Mouse (Mus musculus): ENCODE results near the gene Ptpdc1.

Ptpdc1 gene

DNA sequence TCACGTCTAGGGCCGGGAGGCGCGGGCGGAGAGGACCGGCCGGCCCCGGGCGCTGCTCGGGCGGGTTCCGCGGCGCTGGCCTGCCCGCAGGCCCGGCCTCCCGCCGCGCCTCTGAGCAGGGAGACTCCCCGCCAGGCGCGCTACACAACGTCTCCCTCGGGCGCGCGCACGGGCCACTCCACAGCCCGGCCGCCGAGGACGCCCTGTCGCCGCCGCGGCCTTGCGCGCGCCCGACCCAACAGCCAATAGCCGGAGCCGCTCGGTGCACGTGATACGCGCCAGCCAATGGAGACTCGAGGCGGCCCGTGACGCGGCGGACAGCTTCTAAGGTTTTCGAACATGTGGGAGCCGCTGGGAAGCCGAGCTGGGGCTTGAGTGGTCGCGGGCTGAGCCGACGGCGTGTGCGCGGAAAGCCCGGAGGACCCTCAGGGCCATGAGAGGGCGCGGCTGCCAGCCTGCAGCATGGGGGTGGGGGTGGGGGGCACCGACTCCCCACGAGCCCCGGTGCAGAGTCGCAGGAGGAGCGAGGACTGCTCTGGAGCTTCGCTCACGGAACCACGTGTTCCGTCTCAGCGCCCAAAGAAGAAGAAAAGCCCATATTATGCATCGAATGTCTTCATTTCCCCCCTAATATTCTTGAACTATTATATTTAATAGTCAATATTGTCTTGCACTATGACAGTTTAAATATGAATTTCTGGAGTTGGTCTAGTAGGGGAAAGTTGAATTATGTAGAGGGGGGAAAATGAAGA is at the start of gene Ptpdc1:
TSS of gene Ptpdc1 (minus strand) at position 232 of the 752 bp plus-strand sequence.
- DNase-seq, result peak; percentile 98 to 99

DNA sequence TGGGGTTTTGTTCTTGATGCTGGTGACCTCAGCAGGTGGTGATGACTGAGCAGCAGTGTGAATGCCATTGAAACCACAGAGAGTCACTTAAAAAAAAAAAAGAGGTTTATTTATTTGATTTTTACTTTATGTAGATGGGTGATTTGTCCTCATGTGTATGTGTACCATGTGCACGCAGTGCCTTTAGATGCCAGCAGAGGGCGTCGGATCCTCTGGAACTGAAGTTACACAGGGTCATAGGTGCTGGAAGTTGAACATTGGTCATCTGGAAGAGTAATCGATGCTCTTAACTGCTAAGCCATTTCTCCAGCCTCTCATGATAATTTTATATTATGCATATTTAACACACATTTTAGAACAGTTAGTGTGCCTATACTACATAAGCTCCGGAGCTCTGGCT is 49.1 kb upstream of the Ptpdc1 start:
- no peak for DNase-seq

DNA sequence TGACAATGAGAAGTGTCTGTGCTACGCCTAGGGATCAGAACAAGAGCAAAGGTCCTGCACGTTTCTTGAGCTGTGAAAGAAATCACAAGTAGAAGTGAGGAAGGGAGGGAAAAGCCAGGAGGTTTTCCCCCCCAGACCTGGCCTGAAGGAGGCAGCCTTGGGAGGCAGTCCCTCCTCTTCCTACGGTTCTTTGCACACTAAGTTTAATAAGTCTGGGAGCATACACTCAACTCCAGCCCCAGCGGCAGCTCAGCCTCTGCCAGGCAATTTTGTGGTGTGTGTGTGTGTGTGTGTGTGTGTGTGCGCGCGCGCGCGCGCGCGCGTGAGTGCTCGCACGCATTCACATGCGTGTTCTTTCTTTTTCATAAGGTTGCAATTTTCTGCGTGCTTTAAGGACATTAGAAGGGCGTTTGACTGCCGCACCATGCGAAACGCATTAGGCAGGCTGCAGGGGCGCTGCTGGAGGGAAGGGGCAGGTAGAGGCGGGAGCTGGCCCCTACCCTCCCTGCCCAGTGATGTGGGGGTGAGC is 46.9 kb upstream of the Ptpdc1 start:
- DNase-seq, result no peak

- DNase-seq, result no peak
These were observed 43.6 kb upstream of the Ptpdc1 start for GRCm38 (mm10) chr13:48668976-48669534.

DNA sequence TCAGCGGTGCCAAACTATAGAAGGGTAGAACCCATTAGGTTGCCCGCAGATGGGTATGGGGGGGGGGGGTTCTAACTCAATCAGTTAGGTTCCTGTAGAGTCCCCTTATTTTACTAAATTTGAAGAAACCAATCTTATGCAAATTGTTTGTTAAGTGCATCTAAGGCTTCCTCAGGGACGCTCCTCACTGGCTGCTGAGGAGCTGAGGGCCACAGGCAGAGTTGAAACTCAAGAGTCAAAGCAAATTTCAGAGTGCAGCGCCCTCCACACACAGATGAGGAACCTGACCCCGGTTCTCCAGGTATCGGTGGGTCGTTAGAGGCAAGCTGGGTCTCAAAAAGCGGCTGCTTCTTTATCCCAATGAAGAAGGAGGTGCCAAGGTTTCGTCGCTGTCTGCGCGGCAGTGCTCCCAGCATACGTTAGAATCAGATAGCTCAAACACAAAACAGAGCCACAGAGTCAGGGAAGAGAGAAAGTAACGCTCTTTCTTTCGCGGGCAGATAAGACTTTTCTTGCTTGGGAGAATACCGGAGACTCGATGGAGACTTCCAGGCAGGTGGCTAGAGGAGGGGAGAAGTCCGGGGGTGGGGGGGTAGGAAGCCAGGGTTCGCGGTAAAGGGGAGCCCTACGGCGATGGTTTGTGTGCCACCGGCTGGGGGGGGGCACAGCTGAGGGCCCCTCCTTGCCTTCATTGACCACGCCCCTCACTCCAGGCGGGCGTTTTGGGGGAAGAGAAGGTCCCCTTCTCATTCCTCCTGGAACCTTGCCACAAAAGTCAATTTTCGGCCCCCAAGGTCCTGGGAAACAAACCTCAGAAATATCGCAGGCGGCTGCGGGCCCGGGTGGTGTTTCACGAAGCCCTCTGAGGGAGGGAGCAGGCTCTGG is 42.9 kb upstream of the Ptpdc1 start:
- DNase-seq, result no peak

DNA sequence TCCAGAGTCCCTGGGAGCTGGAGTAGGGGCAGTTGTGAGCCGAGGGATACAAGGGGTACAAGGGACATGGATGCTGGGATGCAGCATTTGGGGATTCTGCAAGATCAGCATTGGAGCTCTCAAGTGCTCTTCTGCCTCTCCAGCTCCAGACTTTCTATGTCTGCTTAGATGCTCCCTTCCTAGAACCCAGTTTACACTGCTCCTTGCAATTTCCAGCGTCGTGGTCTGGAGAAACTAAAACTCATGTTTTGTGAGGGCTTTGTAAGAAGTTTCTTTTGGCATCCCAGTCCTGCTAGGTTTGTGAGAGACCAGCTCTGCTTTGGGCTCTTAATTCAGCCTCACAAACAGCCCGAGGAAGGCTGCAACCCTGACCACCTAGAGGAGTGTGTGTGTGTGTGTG is 42.0 kb upstream of the Ptpdc1 start:
- no peak for DNase-seq

- no peak for DNase-seq
These were observed 40.5 kb upstream of the Ptpdc1 start for GRCm38 (mm10) chr13:48665656-48666597.

- DNase-seq, result no peak
These were observed 39.6 kb upstream of the Ptpdc1 start for GRCm38 (mm10) chr13:48664916-48665655.

- no peak for DNase-seq
These were observed 38.5 kb upstream of the Ptpdc1 start for GRCm38 (mm10) chr13:48663988-48664339.

GRCm38 (mm10) chr13:48663211-48663987 is 37.9 kb upstream of the Ptpdc1 start:
- no peak for DNase-seq

DNA sequence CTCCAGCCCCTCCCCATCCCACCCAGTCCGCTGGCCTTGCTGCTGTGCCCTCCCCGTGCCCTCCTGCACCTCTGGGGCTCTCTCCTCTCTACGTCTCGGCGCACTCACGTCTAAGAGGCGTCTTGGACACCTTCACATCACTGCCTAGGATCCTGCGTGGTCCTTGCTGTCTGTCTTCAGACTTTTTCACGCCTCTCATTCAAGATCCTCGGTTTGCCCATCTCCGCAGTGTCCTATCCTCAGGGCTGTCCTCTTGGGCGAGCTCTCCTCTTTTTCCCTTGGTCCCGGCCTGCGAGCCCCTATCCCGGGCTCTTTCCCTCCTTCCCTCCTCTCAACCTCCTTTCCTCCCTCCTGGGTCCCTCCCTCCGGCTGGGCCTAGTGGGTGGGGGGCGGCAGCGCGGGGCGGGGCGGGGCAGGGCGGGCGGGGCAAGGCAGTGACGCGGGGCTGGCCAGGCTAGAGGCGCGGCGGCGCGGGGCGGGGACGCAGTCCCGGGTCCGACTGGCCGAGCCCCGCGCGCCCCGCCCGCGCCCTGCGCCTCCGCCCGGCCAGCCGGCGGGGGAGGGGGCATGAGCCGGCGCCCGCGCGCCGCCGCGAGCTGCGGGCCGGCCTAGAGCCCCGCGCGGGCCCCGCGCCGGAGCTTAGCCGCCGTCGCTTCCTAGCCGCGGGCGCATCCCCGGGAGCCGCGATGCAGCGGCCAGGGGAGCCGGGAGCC is 37.1 kb upstream of the Ptpdc1 start, which contains the start of gene Barx1:
TSS of gene Barx1 (plus strand) at position 568 of the 713 bp plus-strand sequence.
- no peak for DNase-seq

- DNase-seq, result no peak
These were observed 36.1 kb upstream of the Ptpdc1 start for GRCm38 (mm10) chr13:48661561-48661960.

DNA sequence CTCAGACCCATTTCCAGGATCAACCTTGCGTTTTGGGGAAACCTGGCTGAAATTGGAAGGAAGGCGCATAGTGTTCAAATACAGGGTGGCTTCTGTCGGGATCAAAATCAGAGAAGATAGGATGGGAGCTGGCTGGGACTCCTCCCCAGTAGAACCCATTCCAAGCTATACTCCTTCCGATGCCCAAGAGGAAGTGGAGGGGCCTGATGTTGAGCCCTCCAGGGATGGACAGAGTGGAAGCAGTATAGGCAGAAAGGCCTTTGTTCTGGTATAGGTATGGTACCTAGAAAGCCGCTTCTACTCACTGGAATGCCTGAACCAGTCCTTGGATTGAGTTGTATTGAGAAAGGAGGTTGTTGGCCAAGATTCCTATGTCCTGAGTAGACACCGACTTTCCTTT is 35.3 kb upstream of the Ptpdc1 start:
- no peak for DNase-seq

DNA sequence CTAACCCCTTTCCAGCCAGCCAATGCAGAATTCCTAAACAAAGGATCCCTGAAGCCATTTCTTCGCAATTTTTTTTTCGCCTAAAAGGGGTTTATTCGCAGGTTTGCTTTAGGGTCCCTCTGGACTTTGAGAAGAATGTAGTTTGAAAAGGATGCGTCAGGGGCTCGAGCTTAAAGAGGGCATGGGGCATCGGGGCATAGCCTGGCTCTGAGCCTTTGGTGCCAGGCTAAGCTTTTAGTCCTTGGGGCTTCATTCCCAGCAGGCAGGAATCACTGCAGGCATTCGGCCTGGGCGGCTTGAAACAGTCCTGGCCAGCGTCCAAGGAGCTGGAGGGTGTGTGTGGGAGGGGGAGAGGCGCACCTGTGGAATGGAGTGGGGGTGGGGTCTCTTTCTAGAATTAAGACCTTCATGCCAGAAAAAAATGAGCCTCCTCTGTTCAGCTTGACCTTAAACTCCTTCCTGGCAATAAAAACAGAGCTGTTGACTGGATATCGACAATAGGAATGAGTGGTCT is 34.8 kb upstream of the Ptpdc1 start:
- DNase-seq, result no peak

DNA sequence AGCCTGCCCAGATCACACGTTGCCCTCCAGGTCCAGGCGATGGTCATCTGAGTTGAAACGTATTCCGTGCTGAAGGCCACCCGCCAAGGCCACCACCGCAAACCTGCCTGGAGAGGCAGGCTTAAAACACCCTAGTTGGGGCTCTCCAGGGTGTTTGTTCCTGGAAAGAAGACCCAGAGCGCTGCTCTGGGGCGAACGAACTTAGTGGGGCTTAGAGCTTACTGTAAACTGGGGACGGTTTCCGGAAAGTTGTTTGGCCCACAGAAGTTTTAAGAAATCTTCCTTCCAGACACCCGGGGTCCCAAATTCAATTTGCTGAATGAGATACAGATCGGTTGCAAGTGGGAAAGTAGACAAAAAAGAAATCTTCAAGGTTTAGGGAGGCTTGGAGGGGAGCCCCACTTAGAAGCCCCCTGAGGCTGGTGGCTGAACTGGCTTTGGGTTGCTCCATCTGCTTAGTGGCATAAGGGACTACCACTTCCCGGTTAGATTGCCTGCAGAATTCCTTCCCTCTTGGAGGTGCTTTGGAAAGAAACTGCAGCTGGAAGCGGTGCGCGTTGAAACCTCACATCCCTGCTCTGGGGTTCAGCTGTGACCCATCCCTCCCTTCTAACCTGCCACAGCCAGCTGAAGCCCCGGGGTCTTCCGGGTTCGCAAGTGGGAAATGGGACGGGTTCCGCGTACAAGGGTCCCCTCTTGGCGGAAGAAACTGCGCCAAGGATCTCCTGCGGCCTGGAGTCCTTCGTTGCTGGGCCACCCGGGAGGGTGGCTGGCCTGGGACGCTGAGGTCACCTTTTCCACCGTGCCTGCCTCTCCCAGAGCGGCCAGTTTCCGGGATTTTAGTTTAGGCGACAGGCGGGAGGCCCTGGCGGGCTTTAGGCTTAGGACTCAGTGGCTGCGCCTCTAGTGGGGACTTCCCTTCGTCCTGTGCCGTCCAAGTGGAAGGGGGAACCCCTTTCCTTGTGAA is 34.1 kb upstream of the Ptpdc1 start:
- DNase-seq, result peak; percentile 22 to 34

GRCm38 (mm10) chr13:48658588-48659253 is 33.3 kb upstream of the Ptpdc1 start:
- DNase-seq, result peak in 1 of 2 experiments; percentile 21

- no peak for DNase-seq
These were observed 32.3 kb upstream of the Ptpdc1 start for GRCm38 (mm10) chr13:48657791-48658190.

DNA sequence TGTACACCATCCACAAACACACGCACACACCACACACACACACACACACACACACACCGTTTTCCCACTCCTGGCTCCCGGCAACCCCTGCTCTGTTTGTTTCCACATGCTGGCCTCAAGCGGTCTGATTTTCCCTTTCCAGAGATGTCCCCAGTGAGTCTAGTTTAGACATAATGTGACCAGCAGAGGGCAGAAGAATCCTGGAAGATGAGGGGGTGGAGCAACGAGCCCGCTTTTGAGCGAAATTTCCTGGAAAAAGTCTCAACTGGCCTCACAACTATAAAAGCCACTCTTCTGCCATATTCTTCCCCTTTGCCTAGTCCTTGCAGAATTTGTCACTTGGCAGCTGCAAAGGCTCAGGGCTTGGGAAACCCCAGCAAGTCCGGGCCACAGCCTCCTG is 30.2 kb upstream of the Ptpdc1 start:
- DNase-seq, result peak; percentile 65 to 72

Measured in lung, postnatal 4 days (tissue).